In genomic region chr13:69633988-69634387, GRCm38 (mm10) we compare ENCODE assay signal across 13 mouse cellular contexts.
"Had no signal": no experiment of that assay in that cellular context is flagged by ENCODE, and none has a peak within 500 bp of the region (broad histone marks: within the 10 kb centered on the region; RNA-seq: fewer than 3 reads in every experiment).

No protein-coding gene starts in this region.

- DNase-seq: kidney, adult 2 months; kidney, postnatal 14 days; kidney, postnatal 4 days; layer of hippocampus, postnatal 36 days; lung, postnatal 10 days; lung, postnatal 36 days; right cerebral cortex, adult 18-20 months; right cerebral cortex, postnatal 14 days; right cerebral cortex, postnatal 4 days; thymus, adult 18-20 months; thymus, postnatal 36 days had no signal

- ATAC-seq: intestine, postnatal 0 days; midbrain, embryonic 15.5 days had no signal
